Mouse (Mus musculus): Measurements from ENCODE around the gene Gstm3.

- TF ChIP-seq CTCF (IDR thresholded peaks at IDR 0.05; ENCODE audit: extremely low read depth, insufficient read length, insufficient replicate concordance, low read depth, low read length) (no peak), POLR2A (IDR thresholded peaks at IDR 0.05; ENCODE audit: low read depth, low read length) (no peak)
Observed at GRCm38 (mm10) chr3:108014098-108014973, 45.3 kb upstream of the Gstm3 start.

All from small intestine, adult 2 months (tissue).